Mouse (Mus musculus): ENCODE measurements at regions not wholly inside any gene's neighbourhood (a gene's known extent, or its start where the extent isn't known, plus 50 kb on each side); places are given as distances from the start of the nearest gene placed in this dataset.
A peak's percentile ranks its signal among the peaks of the same experiment; 100 is the strongest.

- Histone ChIP-seq H3K27ac (ENCODE audit: control insufficient read depth, insufficient read depth, low read depth, low read length) (peak overlapping the region; percentile 47; the same call in 1 of the 2 replicates), H3K36me3 (ENCODE audit: control insufficient read depth, insufficient read depth, low read length) (no peaks in the 10 kb centered on the region), H3K27me3 (ENCODE audit: control insufficient read depth, insufficient read depth, low read length) (no peaks in the 10 kb centered on the region), H3K4me1 (ENCODE audit: control insufficient read depth, insufficient read depth, low read length) (no peaks in the 10 kb centered on the region), H3K4me3 (ENCODE audit: control insufficient read depth, low read depth, low read length) (no peak overlapping the region)
- no peak for TF ChIP-seq CTCF (IDR thresholded peaks at IDR 0.05; ENCODE audit: control insufficient read depth, insufficient read depth, insufficient replicate concordance, low read depth, low read length)
- no peak for TF ChIP-seq POLR2A (IDR thresholded peaks at IDR 0.05; ENCODE audit: control insufficient read depth, low read depth, low read length)
These were observed 56.4 kb downstream of the Cxcr4 start for GRCm38 (mm10) chr1:128535537-128536150.

GRCm38 (mm10) chr1:128532632-128533031 is 59.5 kb downstream of the Cxcr4 start:
- Histone ChIP-seq H3K27ac (ENCODE audit: control insufficient read depth, insufficient read depth, low read depth, low read length) (no peak overlapping the region), H3K4me3 (ENCODE audit: control insufficient read depth, low read depth, low read length) (no peak overlapping the region), H3K36me3 (ENCODE audit: control insufficient read depth, insufficient read depth, low read length) (no peaks in the 10 kb centered on the region), H3K27me3 (ENCODE audit: control insufficient read depth, insufficient read depth, low read length) (no peaks in the 10 kb centered on the region), H3K4me1 (ENCODE audit: control insufficient read depth, insufficient read depth, low read length) (no peaks in the 10 kb centered on the region)
- TF ChIP-seq CTCF (IDR thresholded peaks at IDR 0.05; ENCODE audit: control insufficient read depth, insufficient read depth, insufficient replicate concordance, low read depth, low read length) (no peak), POLR2A (IDR thresholded peaks at IDR 0.05; ENCODE audit: control insufficient read depth, low read depth, low read length) (no peak)

GRCm38 (mm10) chr1:128529808-128530545 is 62.1 kb downstream of the Cxcr4 start:
- no peaks in the 10 kb centered on the region for H3K36me3 ChIP-seq (ENCODE audit: control insufficient read depth, insufficient read depth, low read length)
- H3K4me1 ChIP-seq (ENCODE audit: control insufficient read depth, insufficient read depth, low read length): no peaks in the 10 kb centered on the region
- no peaks in the 10 kb centered on the region for H3K27me3 ChIP-seq (ENCODE audit: control insufficient read depth, insufficient read depth, low read length)
- no peak overlapping the region for H3K4me3 ChIP-seq (ENCODE audit: control insufficient read depth, low read depth, low read length)
- no peak overlapping the region for H3K27ac ChIP-seq (ENCODE audit: control insufficient read depth, insufficient read depth, low read depth, low read length)
- TF ChIP-seq POLR2A (IDR thresholded peaks at IDR 0.05; ENCODE audit: control insufficient read depth, low read depth, low read length) (no peak), CTCF (IDR thresholded peaks at IDR 0.05; ENCODE audit: control insufficient read depth, insufficient read depth, insufficient replicate concordance, low read depth, low read length) (no peak)

GRCm38 (mm10) chr1:128519234-128519633 is 72.9 kb downstream of the Cxcr4 start:
- Histone ChIP-seq H3K27me3 (ENCODE audit: control insufficient read depth, insufficient read depth, low read length) (no peaks in the 10 kb centered on the region), H3K4me1 (ENCODE audit: control insufficient read depth, insufficient read depth, low read length) (no peaks in the 10 kb centered on the region), H3K27ac (ENCODE audit: control insufficient read depth, insufficient read depth, low read depth, low read length) (no peak overlapping the region), H3K4me3 (ENCODE audit: control insufficient read depth, low read depth, low read length) (no peak overlapping the region), H3K36me3 (ENCODE audit: control insufficient read depth, insufficient read depth, low read length) (no peaks in the 10 kb centered on the region)
- TF ChIP-seq POLR2A (IDR thresholded peaks at IDR 0.05; ENCODE audit: control insufficient read depth, low read depth, low read length): no peak
- TF ChIP-seq CTCF (IDR thresholded peaks at IDR 0.05; ENCODE audit: control insufficient read depth, insufficient read depth, insufficient replicate concordance, low read depth, low read length): no peak

GRCm38 (mm10) chr1:128518514-128518913 is 73.6 kb downstream of the Cxcr4 start:
- H3K4me1 ChIP-seq (ENCODE audit: control insufficient read depth, insufficient read depth, low read length): no peaks in the 10 kb centered on the region
- no peak overlapping the region for H3K27ac ChIP-seq (ENCODE audit: control insufficient read depth, insufficient read depth, low read depth, low read length)
- no peaks in the 10 kb centered on the region for H3K27me3 ChIP-seq (ENCODE audit: control insufficient read depth, insufficient read depth, low read length)
- no peaks in the 10 kb centered on the region for H3K36me3 ChIP-seq (ENCODE audit: control insufficient read depth, insufficient read depth, low read length)
- H3K4me3 ChIP-seq (ENCODE audit: control insufficient read depth, low read depth, low read length): no peak overlapping the region
- TF ChIP-seq CTCF (IDR thresholded peaks at IDR 0.05; ENCODE audit: control insufficient read depth, insufficient read depth, insufficient replicate concordance, low read depth, low read length) (no peak), POLR2A (IDR thresholded peaks at IDR 0.05; ENCODE audit: control insufficient read depth, low read depth, low read length) (no peak)

GRCm38 (mm10) chr1:128517351-128517750 is 74.7 kb downstream of the Cxcr4 start:
- Histone ChIP-seq H3K4me1 (ENCODE audit: control insufficient read depth, insufficient read depth, low read length) (no peaks in the 10 kb centered on the region), H3K4me3 (ENCODE audit: control insufficient read depth, low read depth, low read length) (no peak overlapping the region; the same call in none of the 2 replicates), H3K27ac (ENCODE audit: control insufficient read depth, insufficient read depth, low read depth, low read length) (no peak overlapping the region), H3K27me3 (ENCODE audit: control insufficient read depth, insufficient read depth, low read length) (no peaks in the 10 kb centered on the region), H3K36me3 (ENCODE audit: control insufficient read depth, insufficient read depth, low read length) (no peaks in the 10 kb centered on the region)
- no peak for TF ChIP-seq CTCF (IDR thresholded peaks at IDR 0.05; ENCODE audit: control insufficient read depth, insufficient read depth, insufficient replicate concordance, low read depth, low read length)
- TF ChIP-seq POLR2A (IDR thresholded peaks at IDR 0.05; ENCODE audit: control insufficient read depth, low read depth, low read length): no peak

- H3K36me3 ChIP-seq (ENCODE audit: control insufficient read depth, insufficient read depth, low read length): no peaks in the 10 kb centered on the region
- H3K4me1 ChIP-seq (ENCODE audit: control insufficient read depth, insufficient read depth, low read length): no peaks in the 10 kb centered on the region
- H3K27ac ChIP-seq (ENCODE audit: control insufficient read depth, insufficient read depth, low read depth, low read length): no peak overlapping the region
- TF ChIP-seq POLR2A (IDR thresholded peaks at IDR 0.05; ENCODE audit: control insufficient read depth, low read depth, low read length) (no peak), CTCF (IDR thresholded peaks at IDR 0.05; ENCODE audit: control insufficient read depth, insufficient read depth, insufficient replicate concordance, low read depth, low read length) (no peak)
- no peak overlapping the region for H3K4me3 ChIP-seq (ENCODE audit: control insufficient read depth, low read depth, low read length)
- no peaks in the 10 kb centered on the region for H3K27me3 ChIP-seq (ENCODE audit: control insufficient read depth, insufficient read depth, low read length)
These were observed 77.8 kb downstream of the Cxcr4 start for GRCm38 (mm10) chr1:128514327-128514726.

All from testis, adult 2 months (tissue).